Mouse (Mus musculus): ENCODE measurements around the gene Ppp2r5c. TPM values are rescaled to one million over a fixed set of nuclear protein-coding genes. Genes with fewer than 3 reads are reported as not detected.

Gene Ppp2r5c
- polyA plus RNA-seq, 1 experiment from 2014 or later: 148 TPM

DNA sequence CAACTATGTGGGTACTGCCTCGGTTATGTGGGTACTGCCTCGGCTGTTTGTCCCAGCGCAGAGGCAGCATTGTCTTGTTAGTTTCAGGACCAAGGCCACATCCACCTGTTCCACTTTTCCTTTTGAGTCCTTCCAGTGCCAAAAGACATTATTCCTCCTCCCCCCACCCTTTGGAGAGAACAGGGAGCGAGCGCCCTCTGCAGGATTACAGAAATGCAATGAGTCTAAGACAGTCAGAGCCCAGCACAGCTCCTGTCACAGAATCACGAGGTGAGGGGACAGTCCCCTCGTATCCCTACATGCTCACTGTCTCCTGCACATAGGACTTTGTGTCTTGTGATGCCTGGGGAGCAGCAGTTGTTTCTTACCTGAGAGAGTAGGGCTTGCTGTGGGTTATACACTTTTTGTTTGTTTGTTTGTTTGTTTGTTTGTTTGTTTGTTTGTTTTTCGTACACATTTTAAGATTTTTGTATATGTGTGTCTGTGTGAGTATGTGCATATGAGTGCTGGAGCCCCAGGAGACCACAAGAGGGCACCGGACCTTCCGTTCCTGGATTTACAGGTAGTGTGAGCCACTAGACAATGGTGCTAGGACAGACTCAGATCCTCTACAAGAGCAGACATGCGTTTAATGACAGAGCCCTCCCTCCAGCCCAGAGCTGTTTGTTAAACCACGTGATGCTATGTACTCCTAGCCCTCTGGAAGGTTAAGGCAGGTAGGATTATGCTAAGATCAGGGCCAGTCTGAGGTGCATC, 43.2 kb downstream of the Ppp2r5c start:
- H3K9me3 ChIP-seq (ENCODE audit: control insufficient read depth, low read length): no peaks in the 10 kb centered on the region
- H3K27me3 ChIP-seq (ENCODE audit: control insufficient read depth, insufficient read depth, low read length): no peaks in the 10 kb centered on the region
- H3K4me1 ChIP-seq (ENCODE audit: control insufficient read depth, insufficient read depth, low read length): peaks cover 15% of the 10 kb centered on the region
- WGBS: 92% methylated on average over 12 of the region's 12 CpGs
- H3K27ac ChIP-seq (ENCODE audit: low read depth, low read length): no peak overlapping the region
- no peak overlapping the region for H3K4me3 ChIP-seq (ENCODE audit: low read depth, low read length)
- no peak overlapping the region for H3K9ac ChIP-seq (replicated peaks; ENCODE audit: low read depth, low read length)
- no peak overlapping the region for H3K4me2 ChIP-seq (ENCODE audit: low read depth, low read length)
- ATAC-seq (ENCODE audit: low read depth): no peak
- no peaks in the 10 kb centered on the region for H3K36me3 ChIP-seq (ENCODE audit: control insufficient read depth, insufficient read depth, low read length)

GRCm38 (mm10) chr12:110492436-110492835, 45.5 kb downstream of the Ppp2r5c start:
- Histone ChIP-seq H3K36me3 (ENCODE audit: control insufficient read depth, insufficient read depth, low read length) (no peaks in the 10 kb centered on the region), H3K4me2 (ENCODE audit: low read depth, low read length) (no peak overlapping the region), H3K27me3 (ENCODE audit: control insufficient read depth, insufficient read depth, low read length) (no peaks in the 10 kb centered on the region), H3K4me1 (ENCODE audit: control insufficient read depth, insufficient read depth, low read length) (peaks cover 5% of the 10 kb centered on the region), H3K27ac (ENCODE audit: low read depth, low read length) (no peak overlapping the region), H3K4me3 (ENCODE audit: low read depth, low read length) (no peak overlapping the region), H3K9me3 (ENCODE audit: control insufficient read depth, low read length) (no peaks in the 10 kb centered on the region), H3K9ac (replicated peaks; ENCODE audit: low read depth, low read length) (no peak overlapping the region)
- no peak for ATAC-seq (ENCODE audit: low read depth)
- 86% methylated on average over 5 of the region's 5 CpGs for WGBS

- Histone ChIP-seq H3K9me3 (ENCODE audit: control insufficient read depth, low read length) (no peaks in the 10 kb centered on the region), H3K36me3 (ENCODE audit: control insufficient read depth, insufficient read depth, low read length) (no peaks in the 10 kb centered on the region), H3K4me2 (ENCODE audit: low read depth, low read length) (no peak overlapping the region), H3K4me1 (ENCODE audit: control insufficient read depth, insufficient read depth, low read length) (peaks cover 12% of the 10 kb centered on the region; the same call in 1 of the 2 replicates), H3K27me3 (ENCODE audit: control insufficient read depth, insufficient read depth, low read length) (no peaks in the 10 kb centered on the region), H3K9ac (replicated peaks; ENCODE audit: low read depth, low read length) (no peak overlapping the region), H3K27ac (ENCODE audit: low read depth, low read length) (no peak overlapping the region), H3K4me3 (ENCODE audit: low read depth, low read length) (no peak overlapping the region)
- 97% methylated on average over 13 of the region's 13 CpGs for WGBS
- no peak for ATAC-seq (ENCODE audit: low read depth)
These were observed 46.9 kb downstream of the Ppp2r5c start for GRCm38 (mm10) chr12:110493597-110494369.

- WGBS: 91% methylated on average over 2 of the region's 2 CpGs
- H3K27ac ChIP-seq (ENCODE audit: low read depth, low read length): no peak overlapping the region
- no peak for ATAC-seq (ENCODE audit: low read depth)
These were observed 47.9 kb downstream of the Ppp2r5c start for GRCm38 (mm10) chr12:110494846-110495245.

DNA sequence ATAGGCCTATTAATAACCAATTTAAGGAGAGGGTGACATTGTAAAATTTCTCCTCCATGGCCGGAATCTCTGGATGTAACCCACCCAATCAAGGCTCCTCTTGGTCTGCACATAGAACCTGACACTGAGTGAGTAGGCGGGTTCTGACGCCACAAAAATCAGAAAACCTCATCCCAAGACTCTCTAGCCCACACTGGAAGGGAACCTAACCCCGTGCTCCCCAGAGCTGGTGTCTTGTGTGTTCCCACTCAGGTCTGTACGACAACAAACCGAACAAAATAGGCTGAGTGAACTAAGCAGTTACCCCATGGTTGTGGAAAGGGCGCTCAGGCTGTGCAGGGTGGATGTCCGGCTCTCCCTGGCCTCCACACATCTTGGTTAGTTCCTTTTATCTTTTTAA, 48.3 kb downstream of the Ppp2r5c start:
- no peak overlapping the region for H3K27ac ChIP-seq (ENCODE audit: low read depth, low read length)
- H3K9me3 ChIP-seq (ENCODE audit: control insufficient read depth, low read length): no peaks in the 10 kb centered on the region
- H3K4me2 ChIP-seq (ENCODE audit: low read depth, low read length): no peak overlapping the region
- H3K9ac ChIP-seq (replicated peaks; ENCODE audit: low read depth, low read length): no peak overlapping the region
- peaks cover 13% of the 10 kb centered on the region; the same call in 1 of the 2 replicates for H3K4me1 ChIP-seq (ENCODE audit: control insufficient read depth, insufficient read depth, low read length)
- H3K27me3 ChIP-seq (ENCODE audit: control insufficient read depth, insufficient read depth, low read length): no peaks in the 10 kb centered on the region
- WGBS: 95% methylated on average over 8 of the region's 8 CpGs
- no peak for ATAC-seq (ENCODE audit: low read depth)
- H3K4me3 ChIP-seq (ENCODE audit: low read depth, low read length): no peak overlapping the region
- H3K36me3 ChIP-seq (ENCODE audit: control insufficient read depth, insufficient read depth, low read length): no peaks in the 10 kb centered on the region

More at GRCm38 (mm10) chr12:110494846-110495245, 47.9 kb downstream of the Ppp2r5c start:
- H3K4me1 ChIP-seq (ENCODE audit: control insufficient read depth, insufficient read depth, low read length): peaks cover 13% of the 10 kb centered on the region; the same call in 1 of the 2 replicates
- no peak overlapping the region for H3K9ac ChIP-seq (replicated peaks; ENCODE audit: low read depth, low read length)
- H3K36me3 ChIP-seq (ENCODE audit: control insufficient read depth, insufficient read depth, low read length): no peaks in the 10 kb centered on the region
- H3K27me3 ChIP-seq (ENCODE audit: control insufficient read depth, insufficient read depth, low read length): no peaks in the 10 kb centered on the region
- H3K9me3 ChIP-seq (ENCODE audit: control insufficient read depth, low read length): no peaks in the 10 kb centered on the region
- no peak overlapping the region for H3K4me2 ChIP-seq (ENCODE audit: low read depth, low read length)
- no peak overlapping the region for H3K4me3 ChIP-seq (ENCODE audit: low read depth, low read length)

DNA sequence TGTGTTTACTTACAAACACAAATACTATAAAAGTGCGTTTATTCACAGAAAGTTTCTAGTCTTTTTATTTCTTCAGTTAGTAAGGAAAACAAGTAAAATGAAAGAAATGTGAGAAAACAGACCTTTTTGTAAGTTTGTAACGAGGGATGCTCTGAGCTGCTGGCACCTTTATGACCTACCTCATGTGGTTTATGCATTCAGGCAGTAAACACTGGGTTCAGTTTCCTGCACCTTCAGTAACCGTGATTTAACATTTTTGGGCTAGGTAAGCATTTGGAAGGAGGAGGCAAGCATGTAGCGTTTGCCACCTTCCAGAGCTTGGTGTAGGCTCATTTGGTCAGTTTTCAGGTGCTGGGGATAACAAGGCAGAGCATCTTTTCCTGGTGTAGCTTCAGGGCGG, 49.1 kb downstream of the Ppp2r5c start:
- H3K27me3 ChIP-seq (ENCODE audit: control insufficient read depth, insufficient read depth, low read length): no peaks in the 10 kb centered on the region
- H3K9ac ChIP-seq (replicated peaks; ENCODE audit: low read depth, low read length): no peak overlapping the region
- no peaks in the 10 kb centered on the region for H3K9me3 ChIP-seq (ENCODE audit: control insufficient read depth, low read length)
- no peak for ATAC-seq (ENCODE audit: low read depth)
- H3K4me3 ChIP-seq (ENCODE audit: low read depth, low read length): no peak overlapping the region
- H3K4me2 ChIP-seq (ENCODE audit: low read depth, low read length): no peak overlapping the region
- WGBS: 90% methylated on average over 5 of the region's 5 CpGs
- H3K4me1 ChIP-seq (ENCODE audit: control insufficient read depth, insufficient read depth, low read length): peaks cover 13% of the 10 kb centered on the region; the same call in 1 of the 2 replicates
- H3K27ac ChIP-seq (ENCODE audit: low read depth, low read length): no peak overlapping the region
- no peaks in the 10 kb centered on the region for H3K36me3 ChIP-seq (ENCODE audit: control insufficient read depth, insufficient read depth, low read length)

GRCm38 (mm10) chr12:110497013-110497412, 50.1 kb downstream of the Ppp2r5c start:
- Histone ChIP-seq H3K4me3 (ENCODE audit: low read depth, low read length) (no peak overlapping the region), H3K4me2 (ENCODE audit: low read depth, low read length) (no peak overlapping the region), H3K27me3 (ENCODE audit: control insufficient read depth, insufficient read depth, low read length) (no peaks in the 10 kb centered on the region), H3K9ac (replicated peaks; ENCODE audit: low read depth, low read length) (no peak overlapping the region), H3K36me3 (ENCODE audit: control insufficient read depth, insufficient read depth, low read length) (no peaks in the 10 kb centered on the region), H3K27ac (ENCODE audit: low read depth, low read length) (no peak overlapping the region), H3K4me1 (ENCODE audit: control insufficient read depth, insufficient read depth, low read length) (peaks cover 13% of the 10 kb centered on the region; the same call in 1 of the 2 replicates), H3K9me3 (ENCODE audit: control insufficient read depth, low read length) (no peaks in the 10 kb centered on the region)
- WGBS: 70% methylated on average over 3 of the region's 3 CpGs
- no peak for ATAC-seq (ENCODE audit: low read depth)

GRCm38 (mm10) chr12:110497485-110497884, 50.6 kb downstream of the Ppp2r5c start:
- H3K4me2 ChIP-seq (ENCODE audit: low read depth, low read length): no peak overlapping the region
- H3K4me1 ChIP-seq (ENCODE audit: control insufficient read depth, insufficient read depth, low read length): peaks cover 13% of the 10 kb centered on the region; the same call in 1 of the 2 replicates
- H3K36me3 ChIP-seq (ENCODE audit: control insufficient read depth, insufficient read depth, low read length): no peaks in the 10 kb centered on the region
- no peak overlapping the region for H3K27ac ChIP-seq (ENCODE audit: low read depth, low read length)
- H3K9ac ChIP-seq (replicated peaks; ENCODE audit: low read depth, low read length): no peak overlapping the region
- H3K27me3 ChIP-seq (ENCODE audit: control insufficient read depth, insufficient read depth, low read length): no peaks in the 10 kb centered on the region
- H3K4me3 ChIP-seq (ENCODE audit: low read depth, low read length): no peak overlapping the region
- ATAC-seq (ENCODE audit: low read depth): no peak
- no peaks in the 10 kb centered on the region for H3K9me3 ChIP-seq (ENCODE audit: control insufficient read depth, low read length)
- 91% methylated on average over 8 of the region's 8 CpGs for WGBS
